Mouse (Mus musculus): ENCODE results near the gene Astl.
"Not testable (repeated sequence)": the region's sequence is repeated elsewhere in the genome, so short reads cannot be mapped to it uniquely, and the experiment has no call there.

Astl gene

GRCm38 (mm10) chr2:127338416-127338815 lies at the start of gene Astl:
TSS of gene Astl (plus strand) at chr2:127338639.
- in situ Hi-C loops (cut with MboI; ENCODE audit: low pct_unique_long_range_greater_than_20kb in 1 of 2, low sequenced_read_pairs in 2 of 2, unreplicated experiment in 1 of 2) = no loop called here

GRCm38 (mm10) chr2:127292250-127292649 lies 46.2 kb upstream of the Astl start:
- in situ Hi-C loops (cut with MboI; ENCODE audit: low pct_unique_long_range_greater_than_20kb in 1 of 2, low sequenced_read_pairs in 2 of 2, unreplicated experiment in 1 of 2) = no loop called here

- in situ Hi-C loops (cut with MboI; ENCODE audit: low pct_unique_long_range_greater_than_20kb in 1 of 2, low sequenced_read_pairs in 2 of 2, unreplicated experiment in 1 of 2) = no loop called here
These were observed 41.2 kb upstream of the Astl start for GRCm38 (mm10) chr2:127297001-127297805.

- in situ Hi-C loops (cut with MboI; ENCODE audit: low pct_unique_long_range_greater_than_20kb in 1 of 2, low sequenced_read_pairs in 2 of 2, unreplicated experiment in 1 of 2) = no loop called here
These were observed 40.4 kb upstream of the Astl start for GRCm38 (mm10) chr2:127298056-127298455.

- in situ Hi-C loops (cut with MboI; ENCODE audit: low pct_unique_long_range_greater_than_20kb in 1 of 2, low sequenced_read_pairs in 2 of 2, unreplicated experiment in 1 of 2) = no loop called here
These were observed 37.7 kb upstream of the Astl start for GRCm38 (mm10) chr2:127300701-127301100.

- in situ Hi-C loops (cut with MboI; ENCODE audit: low pct_unique_long_range_greater_than_20kb in 1 of 2, low sequenced_read_pairs in 2 of 2, unreplicated experiment in 1 of 2) = no loop called here
These were observed 36.6 kb upstream of the Astl start for GRCm38 (mm10) chr2:127301883-127302282.

GRCm38 (mm10) chr2:127304192-127304591 lies 34.2 kb upstream of the Astl start:
- in situ Hi-C loops (cut with MboI; ENCODE audit: low pct_unique_long_range_greater_than_20kb in 1 of 2, low sequenced_read_pairs in 2 of 2, unreplicated experiment in 1 of 2) = not testable (repeated sequence)

- in situ Hi-C loops (cut with MboI; ENCODE audit: low pct_unique_long_range_greater_than_20kb in 1 of 2, low sequenced_read_pairs in 2 of 2, unreplicated experiment in 1 of 2) = no loop called here
These were observed 33.7 kb upstream of the Astl start for GRCm38 (mm10) chr2:127304609-127305210.

GRCm38 (mm10) chr2:127306123-127306522 lies 32.3 kb upstream of the Astl start:
- in situ Hi-C loops (cut with MboI; ENCODE audit: low pct_unique_long_range_greater_than_20kb in 1 of 2, low sequenced_read_pairs in 2 of 2, unreplicated experiment in 1 of 2) = no loop called here

- in situ Hi-C loops (cut with MboI; ENCODE audit: low pct_unique_long_range_greater_than_20kb in 1 of 2, low sequenced_read_pairs in 2 of 2, unreplicated experiment in 1 of 2) = no loop called here
These were observed 31.3 kb upstream of the Astl start for GRCm38 (mm10) chr2:127307179-127307578.

GRCm38 (mm10) chr2:127308660-127309059 lies 29.8 kb upstream of the Astl start:
- in situ Hi-C loops (cut with MboI; ENCODE audit: low pct_unique_long_range_greater_than_20kb in 1 of 2, low sequenced_read_pairs in 2 of 2, unreplicated experiment in 1 of 2) = no loop called here

GRCm38 (mm10) chr2:127310246-127310645 lies 28.2 kb upstream of the Astl start:
- in situ Hi-C loops (cut with MboI; ENCODE audit: low pct_unique_long_range_greater_than_20kb in 1 of 2, low sequenced_read_pairs in 2 of 2, unreplicated experiment in 1 of 2) = no loop called here

- in situ Hi-C loops (cut with MboI; ENCODE audit: low pct_unique_long_range_greater_than_20kb in 1 of 2, low sequenced_read_pairs in 2 of 2, unreplicated experiment in 1 of 2) = no loop called here
These were observed 27.8 kb upstream of the Astl start for GRCm38 (mm10) chr2:127310685-127311084.

- in situ Hi-C loops (cut with MboI; ENCODE audit: low pct_unique_long_range_greater_than_20kb in 1 of 2, low sequenced_read_pairs in 2 of 2, unreplicated experiment in 1 of 2) = no loop called here
These were observed 27.2 kb upstream of the Astl start for GRCm38 (mm10) chr2:127311193-127311592.

- in situ Hi-C loops (cut with MboI; ENCODE audit: low pct_unique_long_range_greater_than_20kb in 1 of 2, low sequenced_read_pairs in 2 of 2, unreplicated experiment in 1 of 2) = no loop called here
These were observed 25.6 kb upstream of the Astl start for GRCm38 (mm10) chr2:127312801-127313200.

- in situ Hi-C loops (cut with MboI; ENCODE audit: low pct_unique_long_range_greater_than_20kb in 1 of 2, low sequenced_read_pairs in 2 of 2, unreplicated experiment in 1 of 2) = no loop called here
These were observed 24.6 kb upstream of the Astl start for GRCm38 (mm10) chr2:127313878-127314277.

- in situ Hi-C loops (cut with MboI; ENCODE audit: low pct_unique_long_range_greater_than_20kb in 1 of 2, low sequenced_read_pairs in 2 of 2, unreplicated experiment in 1 of 2) = no loop called here
These were observed 23.8 kb upstream of the Astl start for GRCm38 (mm10) chr2:127314467-127315154.

- in situ Hi-C loops (cut with MboI; ENCODE audit: low pct_unique_long_range_greater_than_20kb in 1 of 2, low sequenced_read_pairs in 2 of 2, unreplicated experiment in 1 of 2) = no loop called here
These were observed 23.3 kb upstream of the Astl start for GRCm38 (mm10) chr2:127315155-127315470.

GRCm38 (mm10) chr2:127316431-127316830 lies 22.0 kb upstream of the Astl start:
- in situ Hi-C loops (cut with MboI; ENCODE audit: low pct_unique_long_range_greater_than_20kb in 1 of 2, low sequenced_read_pairs in 2 of 2, unreplicated experiment in 1 of 2) = no loop called here

GRCm38 (mm10) chr2:127318136-127318535 lies 20.3 kb upstream of the Astl start:
- in situ Hi-C loops (cut with MboI; ENCODE audit: low pct_unique_long_range_greater_than_20kb in 1 of 2, low sequenced_read_pairs in 2 of 2, unreplicated experiment in 1 of 2) = no loop called here

Measured in mouse embryonic stem cell (cell line).